Mouse (Mus musculus): ENCODE measurements around the gene Hoxa6.

DNA sequence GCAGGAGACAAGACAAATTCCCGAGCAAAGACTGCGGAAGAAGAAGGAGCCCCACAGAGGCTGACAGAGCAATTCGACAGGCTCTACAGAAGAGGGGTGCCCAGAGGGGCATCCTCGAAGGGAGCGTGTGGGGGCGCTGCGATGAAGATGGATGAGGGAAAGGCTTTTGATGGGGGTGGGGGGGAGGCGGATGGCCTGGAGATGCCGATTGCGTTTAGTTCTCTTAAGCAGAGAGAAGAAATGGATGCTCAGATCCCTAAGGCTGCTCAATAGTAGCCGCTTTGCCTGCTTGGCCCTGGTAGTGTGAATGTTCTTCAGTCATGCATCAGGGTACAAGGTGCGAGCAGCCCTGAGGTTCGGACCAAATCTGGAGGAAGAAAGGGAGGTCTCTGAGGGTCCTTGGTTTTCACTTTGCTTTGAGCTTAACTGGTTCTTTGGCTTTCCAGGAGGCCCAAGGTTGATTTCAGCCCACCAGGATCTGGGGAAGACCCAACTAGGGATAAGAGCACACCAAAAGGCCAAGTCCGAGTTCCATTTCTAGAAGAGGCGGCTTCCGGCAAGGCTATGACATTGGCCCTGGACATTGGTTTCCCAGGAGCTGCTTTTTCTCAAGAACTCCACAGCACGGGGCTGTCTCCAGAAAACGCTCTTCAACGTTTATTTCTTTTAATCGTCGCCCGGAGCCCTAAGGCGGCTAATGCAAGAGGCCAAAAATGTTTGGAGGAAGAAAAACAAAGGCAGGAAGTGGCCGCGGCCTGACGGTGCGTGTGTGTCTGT, 40.3 kb upstream of the Hoxa6 start:
- TF ChIP-seq CTCF (IDR thresholded peaks at IDR 0.05; ENCODE audit: extremely low read depth, insufficient read depth, insufficient read length, insufficient replicate concordance) = no peak
- no peak for TF ChIP-seq POLR2A (IDR thresholded peaks at IDR 0.05; ENCODE audit: low read depth, low read length)

Measured in spleen, adult 2 months (tissue).